Mouse (Mus musculus) embryonic facial prominence, embryonic 11.5 days (tissue): ENCODE results near the gene Abca2. TPM values are rescaled to one million over a fixed set of nuclear protein-coding genes. Genes with fewer than 3 reads are reported as not detected.
A peak's percentile ranks its signal among the peaks of the same experiment; 100 is the strongest.

Experiments used
- ATAC-seq: fragments of 200-750 bp; cut with Nextera tagmentation; replicated peaks from 2 replicates; pipeline ENCODE4 v1.8.0; 2017; ENCODE audit warnings: low read depth; ENCODE audit not compliant: insufficient number of reproducible peaks, low FRiP score, low TSS enrichment
- DNase-seq: peaks from one replicate; pipeline ENCODE4 v3.0.0-alpha.2; 2015; ENCODE audit warnings: low spot score
- H3K27ac ChIP-seq: fragments of 300-500 bp; sonication (generic); replicated peaks from 2 replicates; pipeline ENCODE4 v1.5.1; 2014; ENCODE audit warnings: mild to moderate bottlenecking, low read depth, low read length, control low read depth
- H3K27me3 ChIP-seq: fragments of 300-500 bp; sonication (generic); 2 replicates; pipeline ENCODE4 v1.6.1; 2014; ENCODE audit warnings: mild to moderate bottlenecking, low read length, moderate library complexity, mixed read lengths; ENCODE audit not compliant: control insufficient read depth, insufficient read depth
- H3K36me3 ChIP-seq: fragments of 300-500 bp; sonication (generic); replicated peaks from 2 replicates; pipeline ENCODE4 v1.6.1; 2014; ENCODE audit warnings: low read depth, mild to moderate bottlenecking, low read length, moderate library complexity, mixed read lengths; ENCODE audit not compliant: control insufficient read depth, insufficient read depth
- H3K4me1 ChIP-seq: fragments of 300-500 bp; sonication (generic); 2 replicates; pipeline ENCODE4 v1.6.1; 2014; ENCODE audit warnings: low read length, mixed read lengths; ENCODE audit not compliant: control insufficient read depth, insufficient read depth
- H3K4me2 ChIP-seq: fragments of 300-500 bp; sonication (generic); 2 replicates; pipeline ENCODE4 v1.6.1; 2014; ENCODE audit warnings: low read depth, mild to moderate bottlenecking, control low read depth, low read length, moderate library complexity
- H3K4me3 ChIP-seq: fragments of 300-500 bp; sonication (generic); 2 replicates; pipeline ENCODE4 v1.5.1; 2014; ENCODE audit warnings: low read depth, low read length, control low read depth
- H3K9ac ChIP-seq: fragments of 300-500 bp; sonication (generic); replicated peaks from 2 replicates; pipeline ENCODE4 v1.6.1; 2014; ENCODE audit warnings: mild to moderate bottlenecking, control low read depth, low read length
- H3K9me3 ChIP-seq: fragments of 300-500 bp; sonication (generic); replicated peaks from 2 replicates; pipeline ENCODE4 v1.6.1; 2016; ENCODE audit warnings: mild to moderate bottlenecking, low read length, inconsistent platforms, mixed read lengths; ENCODE audit not compliant: control insufficient read depth
- WGBS: fragments of 180-500 bp; shearing (Covaris S2); extraction: QIAGEN DNeasy Blood & Tissue Kit; methylation state at CpG from one replicate; pipeline ENCODE4 v1.1.7; 2014; 5-methylcytosine and 5-hydroxymethylcytosine counted together
- polyA plus RNA-seq: library from polyadenylated mRNA; unstranded; fragments of >200 nt; fragmentation: Nextera tagmentation; extraction: Ambion mirVana; gene quantifications from 2 replicates; pipeline ENCODE4 v1.2.1, GENCODE M21; 2014

Gene Abca2
- polyA plus RNA-seq, 1 experiment from 2014 or later = 2.2 TPM

GRCm38 (mm10) chr2:25482969-25483368 lies 54.5 kb downstream of the Abca2 start:
- WGBS = 28% methylated on average over 7 of the region's 7 CpGs
- no peaks in the 10 kb centered on the region for H3K9me3 ChIP-seq
- H3K27me3 ChIP-seq = no peaks in the 10 kb centered on the region
- H3K9ac ChIP-seq = no peak overlapping the region
- H3K4me2 ChIP-seq = no peak overlapping the region
- no peak overlapping the region for H3K4me3 ChIP-seq
- ATAC-seq (no peak), DNase-seq (peak; percentile 49)
- H3K27ac ChIP-seq = no peak overlapping the region
- H3K36me3 ChIP-seq = no peaks in the 10 kb centered on the region
- no peaks in the 10 kb centered on the region for H3K4me1 ChIP-seq

GRCm38 (mm10) chr2:25484901-25485647 lies 56.6 kb downstream of the Abca2 start:
- Histone ChIP-seq H3K27me3 (no peaks in the 10 kb centered on the region), H3K27ac (no peak overlapping the region), H3K4me3 (no peak overlapping the region), H3K36me3 (no peaks in the 10 kb centered on the region), H3K4me1 (no peaks in the 10 kb centered on the region), H3K9ac (no peak overlapping the region), H3K9me3 (no peaks in the 10 kb centered on the region), H3K4me2 (no peak overlapping the region)
- no peak for ATAC-seq
- 71% methylated on average over 11 of the region's 11 CpGs for WGBS
- DNase-seq = no peak

GRCm38 (mm10) chr2:25487965-25488670 lies 59.6 kb downstream of the Abca2 start:
- Histone ChIP-seq H3K4me2 (no peak overlapping the region), H3K4me3 (no peak overlapping the region), H3K9ac (no peak overlapping the region), H3K27ac (no peak overlapping the region), H3K9me3 (no peaks in the 10 kb centered on the region), H3K27me3 (no peaks in the 10 kb centered on the region), H3K36me3 (no peaks in the 10 kb centered on the region), H3K4me1 (no peaks in the 10 kb centered on the region)
- DNase-seq = no peak
- WGBS = 78% methylated on average over 6 of the region's 6 CpGs
- ATAC-seq = no peak

- no peaks in the 10 kb centered on the region for H3K36me3 ChIP-seq
- WGBS = 80% methylated on average over 7 of the region's 7 CpGs
- no peaks in the 10 kb centered on the region for H3K27me3 ChIP-seq
- ATAC-seq = no peak
- H3K4me3 ChIP-seq = no peak overlapping the region
- no peaks in the 10 kb centered on the region for H3K4me1 ChIP-seq
- H3K9me3 ChIP-seq = no peaks in the 10 kb centered on the region
- no peak overlapping the region for H3K4me2 ChIP-seq
- H3K27ac ChIP-seq = no peak overlapping the region
- DNase-seq = no peak
- H3K9ac ChIP-seq = no peak overlapping the region
Measured at GRCm38 (mm10) chr2:25488671-25489068, 60.2 kb downstream of the Abca2 start.

GRCm38 (mm10) chr2:25492988-25493387 lies 64.5 kb downstream of the Abca2 start:
- no peaks in the 10 kb centered on the region for H3K36me3 ChIP-seq
- ATAC-seq = no peak
- WGBS = 77% methylated on average over 5 of the region's 5 CpGs
- H3K27ac ChIP-seq = no peak overlapping the region
- no peaks in the 10 kb centered on the region for H3K4me1 ChIP-seq
- no peak overlapping the region for H3K4me3 ChIP-seq
- H3K4me2 ChIP-seq = no peak overlapping the region
- H3K9me3 ChIP-seq = no peaks in the 10 kb centered on the region
- DNase-seq = no peak
- no peak overlapping the region for H3K9ac ChIP-seq
- no peaks in the 10 kb centered on the region for H3K27me3 ChIP-seq

- no peak for DNase-seq
- H3K4me2 ChIP-seq = no peak within 1 kb of the TSS
- 90% methylated on average over 5 of the region's 5 CpGs for WGBS
- H3K9ac ChIP-seq = no peak within 1 kb of the TSS
- H3K36me3 ChIP-seq = no peaks in the 10 kb centered on the region
- H3K27me3 ChIP-seq = no peaks in the 10 kb centered on the region
- H3K9me3 ChIP-seq = no peaks in the 10 kb centered on the region
- ATAC-seq = no peak
- no peak within 1 kb of the TSS for H3K27ac ChIP-seq
- H3K4me3 ChIP-seq = no peak within 1 kb of the TSS
- no peaks in the 10 kb centered on the region for H3K4me1 ChIP-seq
Measured at GRCm38 (mm10) chr2:25493476-25493961, 65.0 kb downstream of the Abca2 start, which contains the start of gene Lcn12. Gene Lcn12 (minus strand): TSS chr2:25493911.

GRCm38 (mm10) chr2:25496462-25496861 lies 68.0 kb downstream of the Abca2 start:
- DNase-seq (peak; percentile 34), ATAC-seq (no peak)
- Histone ChIP-seq H3K27ac (no peak overlapping the region), H3K9me3 (no peaks in the 10 kb centered on the region), H3K4me2 (no peak overlapping the region), H3K36me3 (no peaks in the 10 kb centered on the region), H3K27me3 (no peaks in the 10 kb centered on the region), H3K4me1 (peaks cover 2% of the 10 kb centered on the region), H3K9ac (no peak overlapping the region), H3K4me3 (no peak overlapping the region)
- 34% methylated on average over 4 of the region's 4 CpGs for WGBS
